8 mouse cellular contexts compared by ENCODE assay signal in genomic region chr14:79480624-79481338, GRCm38 (mm10). TPM values are rescaled to one million over a fixed set of nuclear protein-coding genes. Genes with fewer than 3 reads are reported as not detected.
DNase-seq lines count a peak whose midpoint lies in the region; ATAC-seq lines count a peak whose summit lies in the region.

Gene Elf1 (plus strand): TSS chr14:79481194.

- WGBS in hindbrain, embryonic 13.5 days = under 1% methylated on average over 92 of the region's 96 CpGs

- DNase-seq in R1 (ENCODE audit: low read depth, low spot score) = peak; percentile 87
- DNase-seq in cerebellum, postnatal 14 days = peak; percentile 98 to 99
- peak; percentile 95 to 97 for DNase-seq in frontal cortex, postnatal 25 days (ENCODE audit: low spot score in 2 of 2)
- peak; percentile 96 to 99 for DNase-seq in layer of hippocampus, postnatal 25 days (ENCODE audit: extremely low spot score in 1 of 2, low spot score in 1 of 2)
- DNase-seq in lung, postnatal 14 days = peak; percentile 98
- peak; percentile 97 for DNase-seq in ovary, postnatal 36 days (ENCODE audit: low spot score)
- peak; percentile 97 for DNase-seq in thymus, postnatal 14 days

- no peaks in the 10 kb centered on the region for H3K27me3 ChIP-seq in hindbrain, embryonic 13.5 days

- H3K27ac ChIP-seq in hindbrain, embryonic 13.5 days = peak within 1 kb of the TSS; percentile 100

- H3K36me3 ChIP-seq in hindbrain, embryonic 13.5 days = peaks cover 12% of the 10 kb centered on the region

- peak within 1 kb of the TSS; percentile 89 for H3K4me3 ChIP-seq in hindbrain, embryonic 13.5 days

- ATAC-seq in hindbrain, embryonic 13.5 days (ENCODE audit: low FRiP score) = peak; percentile 80

- H3K4me1 ChIP-seq in hindbrain, embryonic 13.5 days (replicated peaks) = peaks cover 31% of the 10 kb centered on the region

- H3K9ac ChIP-seq in hindbrain, embryonic 13.5 days = peak within 1 kb of the TSS; percentile 97

- H3K4me2 ChIP-seq in hindbrain, embryonic 13.5 days = peak within 1 kb of the TSS; percentile 66

- H3K9me3 ChIP-seq in hindbrain, embryonic 13.5 days = no peaks in the 10 kb centered on the region

RNA-seq across cellular contexts. Expression of gene Elf1, which starts in this region (rescaled TPM):
- polyA plus RNA-seq in hindbrain, embryonic 13.5 days (2015; fragmentation: Nextera tagmentation; extraction: Ambion mirVana) = 3.8 and 3.9 TPM in 2 replicates
- total RNA-seq in layer of hippocampus, postnatal 25 days (2021) = 1 to 10 TPM; 4.8 to 5.7 TPM

Comparison
In these comparisons a context has a peak if more than half of its experiments do, and no peak if none do; other contexts are left out.
1. Peak in every context shown above with its lines: DNase-seq, ATAC-seq, H3K4me3 ChIP-seq and H3K27ac ChIP-seq.